Mouse (Mus musculus) C2C12 (cell line): ENCODE data around the gene Wdr86. TPM values are rescaled to one million over a fixed set of nuclear protein-coding genes. Genes with fewer than 3 reads are reported as not detected.
A peak's percentile ranks its signal among the peaks of the same experiment; 100 is the strongest.

ENCODE experiments used
- H3K27me3 ChIP-seq: one replicate; pipeline ENCODE4 v1.6.1; 2011; ENCODE audit not compliant: control insufficient read depth, insufficient read depth, insufficient read length
- H3K36me3 ChIP-seq: one replicate; pipeline ENCODE4 v1.6.1; 2011; ENCODE audit not compliant: control insufficient read depth, insufficient read depth
- H3K4me3 ChIP-seq: one replicate; pipeline ENCODE4 v1.5.1; 2011; ENCODE audit warnings: mild to moderate bottlenecking, control low read depth; ENCODE audit not compliant: poor library complexity, insufficient read depth, severe bottlenecking
- H3K79me2 ChIP-seq: one replicate; pipeline ENCODE4 v1.6.1; 2011; ENCODE audit not compliant: control insufficient read depth, insufficient read depth
- H3K79me3 ChIP-seq: one replicate; pipeline ENCODE4 v1.6.1; 2011; ENCODE audit warnings: low read depth, control low read depth
- H3ac ChIP-seq: one replicate; pipeline ENCODE3; 2011; ENCODE audit warnings: low read depth; ENCODE audit not compliant: control insufficient read depth, insufficient read length
- CEBPB ChIP-seq: IDR thresholded peaks from one replicate; pipeline ENCODE4 v1.6.1; 2011; ENCODE audit warnings: low read depth, mild to moderate bottlenecking, control low read depth, moderate library complexity
- CTCF ChIP-seq: IDR thresholded peaks from one replicate; pipeline ENCODE4 v1.5.1; 2011; ENCODE audit not compliant: control insufficient read depth, insufficient read depth, insufficient read length
- FOSL1 ChIP-seq: IDR thresholded peaks from one replicate; pipeline ENCODE4 v1.8.0; 2011; ENCODE audit warnings: mild to moderate bottlenecking, low read length; ENCODE audit not compliant: poor library complexity, insufficient read depth, severe bottlenecking
- MAX ChIP-seq: IDR thresholded peaks from one replicate; pipeline ENCODE4 v1.6.1; 2011; ENCODE audit warnings: mild to moderate bottlenecking, control low read depth
- MYOD1 ChIP-seq: IDR thresholded peaks from one replicate; pipeline ENCODE4 v1.6.1; 2011; ENCODE audit warnings: low read depth; ENCODE audit not compliant: control insufficient read depth, insufficient read length
- MYOG ChIP-seq: IDR thresholded peaks from one replicate; pipeline ENCODE4 v1.6.1; 2011; ENCODE audit not compliant: control insufficient read depth, insufficient read length; ENCODE audit errors: extremely low read depth
- USF1 ChIP-seq: IDR thresholded peaks from one replicate; pipeline ENCODE4 v1.6.1; 2011; ENCODE audit warnings: low read depth, mild to moderate bottlenecking, control low read depth, moderate library complexity
- polyA plus RNA-seq: library from polyadenylated mRNA; unstranded; fragments of >200 nt; fragmentation: generic; extraction: Trizol; gene quantifications from one replicate; pipeline ENCODE4 v1.2.1, GENCODE M21; 2012; ENCODE audit warnings: missing spikeins

Gene Wdr86
- polyA plus RNA-seq, 1 experiment = not detected

DNA sequence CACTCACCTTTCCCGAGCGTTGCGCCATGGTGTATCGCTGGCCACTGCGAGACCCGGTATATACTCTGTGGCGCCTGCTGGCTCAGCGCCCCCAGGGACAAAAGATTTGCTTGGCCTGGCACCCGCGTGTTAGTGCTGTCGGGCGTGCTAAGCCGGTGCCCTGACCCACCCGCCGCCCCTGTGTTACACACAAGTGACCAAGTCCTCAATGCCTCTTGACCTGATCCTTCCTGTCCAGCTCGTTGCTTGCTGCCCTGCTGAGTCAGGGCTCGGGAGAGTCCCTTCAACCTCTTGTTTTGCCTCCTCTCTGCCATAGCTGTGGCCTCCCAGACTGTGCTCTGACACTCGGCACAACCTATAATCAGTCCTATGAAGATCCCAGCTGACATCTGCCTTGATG is 27.3 kb upstream of the Wdr86 start, which contains the start of gene Crygn:
Gene Crygn (minus strand): TSS at position 193 of the 400 bp plus-strand sequence.
- H3K27me3 ChIP-seq = no peaks in the 10 kb centered on the region
- TF ChIP-seq MYOG = no peak
- no peak for TF ChIP-seq MAX
- TF ChIP-seq CEBPB = no peak
- no peak for TF ChIP-seq FOSL1
- TF ChIP-seq CTCF = no peak
- no peak for TF ChIP-seq MYOD1
- TF ChIP-seq USF1 = no peak
- H3K36me3 ChIP-seq = no peaks in the 10 kb centered on the region
- no peak within 1 kb of the TSS for H3K4me3 ChIP-seq
- no peak within 1 kb of the TSS for H3ac ChIP-seq
- no peaks in the 10 kb centered on the region for H3K79me2 ChIP-seq
- no peaks in the 10 kb centered on the region for H3K79me3 ChIP-seq

DNA sequence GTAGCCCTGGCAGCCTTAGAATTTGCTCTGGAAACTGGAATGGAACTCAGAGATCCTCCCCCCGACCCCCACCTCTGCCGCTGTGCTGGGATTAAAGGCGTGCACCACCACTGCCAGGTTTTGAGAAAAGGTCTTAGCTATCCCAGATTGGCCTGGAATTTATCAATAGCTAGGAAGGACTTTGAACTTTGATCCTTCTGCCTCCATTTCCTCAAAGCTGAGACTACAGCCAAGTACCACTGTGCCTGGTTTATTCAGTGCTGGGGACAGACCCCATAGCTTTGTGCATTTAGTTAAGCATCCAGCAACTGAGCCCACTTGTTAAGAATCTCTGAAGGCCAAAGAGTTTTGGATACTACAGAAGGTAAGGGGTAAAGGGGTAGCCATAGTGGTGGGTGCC is 26.4 kb upstream of the Wdr86 start:
- H3K79me2 ChIP-seq = no peaks in the 10 kb centered on the region
- TF ChIP-seq MYOG (no peak), CTCF (no peak), MYOD1 (no peak), MAX (no peak), USF1 (no peak), FOSL1 (no peak)
- H3K4me3 ChIP-seq = no peak overlapping the region
- no peaks in the 10 kb centered on the region for H3K27me3 ChIP-seq
- H3K79me3 ChIP-seq = no peaks in the 10 kb centered on the region
- H3K36me3 ChIP-seq = no peaks in the 10 kb centered on the region
- H3ac ChIP-seq = no peak overlapping the region

DNA sequence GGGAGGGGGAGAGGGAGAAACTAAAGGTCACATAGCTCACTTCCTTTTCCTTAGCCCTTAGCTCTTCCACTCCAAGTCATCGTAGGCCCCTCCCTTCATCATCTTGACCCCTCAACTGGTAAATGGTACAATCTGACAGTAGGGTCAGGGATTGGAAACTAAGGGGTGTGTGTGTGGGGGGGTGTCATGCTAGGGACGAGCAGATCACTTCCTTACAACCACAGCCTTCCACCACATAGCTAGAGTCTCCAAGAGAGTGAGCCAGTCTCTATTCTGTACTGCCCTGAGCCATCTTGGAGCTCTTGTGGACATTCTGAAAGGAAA is 21.6 kb upstream of the Wdr86 start:
- no peaks in the 10 kb centered on the region for H3K36me3 ChIP-seq
- no peak overlapping the region for H3ac ChIP-seq
- H3K4me3 ChIP-seq = no peak overlapping the region
- H3K79me3 ChIP-seq = no peaks in the 10 kb centered on the region
- no peaks in the 10 kb centered on the region for H3K27me3 ChIP-seq
- no peak for TF ChIP-seq MYOG
- no peak for TF ChIP-seq USF1
- no peak for TF ChIP-seq MAX
- no peak for TF ChIP-seq FOSL1
- TF ChIP-seq CTCF = no peak
- no peak for TF ChIP-seq CEBPB
- TF ChIP-seq MYOD1 = no peak
- H3K79me2 ChIP-seq = no peaks in the 10 kb centered on the region

DNA sequence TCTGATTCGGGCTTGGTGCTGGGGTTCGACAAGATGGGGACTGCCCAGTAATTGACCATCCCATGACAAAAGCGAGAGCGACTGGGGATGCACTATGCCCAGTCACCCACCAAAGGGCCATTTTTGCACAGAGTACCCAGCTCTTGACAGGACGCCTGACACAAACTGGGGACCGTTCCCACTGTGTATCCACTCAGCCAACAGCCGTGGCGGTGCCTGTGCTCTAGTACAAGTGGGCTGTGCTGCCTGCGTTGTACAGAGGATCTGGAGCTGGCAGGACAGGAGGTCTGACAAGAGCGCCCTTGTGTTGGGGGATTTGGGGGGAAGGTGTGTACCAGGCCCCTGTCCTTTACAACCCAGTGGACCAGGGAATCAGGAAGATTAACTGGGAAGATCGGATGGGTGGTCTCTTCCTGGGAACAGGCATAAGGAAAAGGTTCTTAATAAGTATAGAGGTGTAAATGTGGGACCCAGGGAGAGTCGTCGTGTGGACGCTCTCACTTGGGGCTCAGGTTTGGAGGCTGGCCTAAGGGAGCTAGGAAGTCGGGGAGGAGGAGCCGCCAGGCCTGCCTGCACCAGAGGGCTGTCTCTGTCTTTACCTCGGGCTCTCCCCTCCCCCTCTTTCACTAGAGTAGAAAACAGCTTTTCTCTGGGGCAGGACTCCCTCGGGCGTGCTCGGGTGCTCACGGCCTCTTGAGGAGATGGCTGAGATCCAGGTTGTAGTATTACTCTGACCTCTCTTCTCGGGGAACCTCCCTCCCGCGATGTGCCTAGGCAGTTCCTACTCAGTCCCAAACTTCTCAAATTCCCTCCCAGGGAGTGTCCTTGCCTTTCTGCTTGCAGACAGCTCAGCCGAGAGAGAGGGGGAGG is 21.0 kb upstream of the Wdr86 start:
- TF ChIP-seq FOSL1 (no peak), CEBPB (no peak), USF1 (no peak), CTCF (no peak), MYOD1 (no peak), MYOG (no peak), MAX (no peak)

DNA sequence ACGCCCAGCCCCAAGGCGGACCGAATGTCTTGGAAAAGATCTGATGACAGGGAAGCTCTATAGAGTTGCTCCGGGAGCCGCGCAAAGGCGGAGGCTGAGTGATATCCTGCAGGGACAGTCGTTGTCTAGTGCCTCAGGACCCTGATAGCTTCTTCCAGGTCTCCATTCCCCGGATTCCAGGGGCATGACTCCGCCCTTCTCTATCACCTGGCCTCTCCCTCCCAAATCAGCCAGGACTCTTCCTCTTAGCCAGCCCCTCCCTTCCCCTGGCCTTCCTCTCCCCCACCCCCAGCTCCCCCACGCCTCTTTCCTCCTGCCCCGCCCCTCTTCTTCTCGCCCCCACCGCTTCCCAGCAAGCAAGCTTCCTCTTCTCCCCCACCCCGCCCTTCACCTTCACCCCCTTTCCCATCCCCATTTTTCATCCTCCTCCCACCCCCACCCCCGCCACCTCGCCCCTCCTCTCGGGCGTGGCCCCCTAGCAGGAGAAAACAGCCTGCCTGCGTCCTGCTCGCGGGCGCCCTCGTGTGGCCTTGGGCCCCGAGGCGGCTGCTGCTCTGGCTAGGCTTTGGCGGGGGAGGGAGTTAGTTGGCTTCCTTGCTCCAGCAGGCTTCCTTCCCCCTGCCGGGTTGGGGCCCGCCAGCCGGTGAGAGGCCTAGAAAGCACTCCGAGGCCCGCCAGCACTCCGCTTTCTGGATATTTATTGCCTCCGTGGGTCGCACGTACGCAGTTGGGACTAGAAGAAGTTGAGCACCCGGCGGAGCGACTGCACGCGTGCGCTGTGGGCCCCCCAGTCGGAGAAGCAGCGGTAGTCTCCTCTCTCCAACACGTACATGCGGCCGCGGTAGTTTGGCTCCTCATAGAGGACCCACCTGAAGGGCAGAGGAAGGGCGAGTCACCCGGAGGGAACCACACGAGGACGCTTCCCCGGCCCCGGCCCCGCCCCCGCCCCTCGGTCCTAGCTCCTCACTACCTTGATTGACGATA is 20.1 kb upstream of the Wdr86 start:
- TF ChIP-seq MYOG (no peak), USF1 (no peak), CTCF (peak; percentile 93)
- H3K27me3 ChIP-seq = peaks cover 5% of the 10 kb centered on the region
- H3K36me3 ChIP-seq = no peaks in the 10 kb centered on the region
- no peaks in the 10 kb centered on the region for H3K79me2 ChIP-seq
- H3K4me3 ChIP-seq = peak overlapping the region; percentile 11
- peak overlapping the region; percentile 63 for H3ac ChIP-seq
- H3K79me3 ChIP-seq = no peaks in the 10 kb centered on the region

More for the DNA sequence above, 21.0 kb upstream of the Wdr86 start:
- H3K27me3 ChIP-seq = no peaks in the 10 kb centered on the region
- H3K4me3 ChIP-seq = peak overlapping the region; percentile 6
- H3K79me3 ChIP-seq = no peaks in the 10 kb centered on the region
- no peaks in the 10 kb centered on the region for H3K36me3 ChIP-seq
- no peaks in the 10 kb centered on the region for H3K79me2 ChIP-seq
- H3ac ChIP-seq = peak overlapping the region; percentile 36
